10 mouse cellular contexts compared by ENCODE assay signal in the genomic region with DNA sequence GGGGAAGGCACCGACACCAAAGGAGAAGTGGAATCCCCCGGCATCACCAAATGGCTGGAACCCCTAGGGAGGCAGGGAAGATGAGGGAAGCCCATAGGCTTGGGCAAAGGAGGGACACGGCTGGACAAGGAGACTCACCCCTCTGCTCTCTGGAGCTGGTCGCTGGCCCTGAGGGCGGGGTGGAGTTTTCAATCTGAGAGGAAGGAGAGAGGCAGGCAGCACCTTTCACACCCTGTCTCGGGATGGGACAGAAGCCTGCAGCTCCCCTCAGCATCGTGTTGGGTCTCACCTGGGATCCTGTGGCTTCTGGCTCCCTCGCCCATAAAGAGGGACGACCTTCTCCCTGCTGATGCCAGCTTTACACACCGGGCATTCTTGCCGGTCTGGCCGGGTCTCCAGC. TPM values are rescaled to one million over a fixed set of nuclear protein-coding genes. Genes with fewer than 3 reads are reported as not detected.
DNase-seq lines count a peak whose midpoint lies in the region; ATAC-seq and TF ChIP-seq lines count a peak whose summit lies in the region.
"Had no signal": no experiment of that assay in that cellular context is flagged by ENCODE, and none has a peak within 500 bp of the region (broad histone marks: within the 10 kb centered on the region; RNA-seq: fewer than 3 reads in every experiment).

No protein-coding gene starts in this region.

- H3K4me3 ChIP-seq in G1E (ENCODE audit: low read depth, low read length) = peak overlapping the region; percentile 73; the same call in 1 of the 2 replicates
- H3K4me3 ChIP-seq in embryonic facial prominence, embryonic 14.5 days (ENCODE audit: low read depth, low read length) = peak overlapping the region; percentile 64; the same call in 1 of the 2 replicates
- 0 out of 2 replicates have a peak overlapping the region, but pooled peaks have one; percentile 96 for H3K4me3 ChIP-seq in limb, embryonic 12.5 days (replicated peaks)

- no peaks in the 10 kb centered on the region for H3K27me3 ChIP-seq in G1E (ENCODE audit: insufficient read depth, low read length)
- no peaks in the 10 kb centered on the region for H3K27me3 ChIP-seq in embryonic facial prominence, embryonic 14.5 days (replicated peaks; ENCODE audit: control insufficient read depth, insufficient read depth, low read length)
- H3K27me3 ChIP-seq in limb, embryonic 12.5 days = no peaks in the 10 kb centered on the region

- no peak for ATAC-seq in G1E (ENCODE audit: extremely low read depth, insufficient number of reproducible peaks, low FRiP score, poor library complexity, severe bottlenecking)
- no peak for ATAC-seq in embryonic facial prominence, embryonic 14.5 days (ENCODE audit: low read depth)
- ATAC-seq in limb, embryonic 12.5 days (ENCODE audit: insufficient number of reproducible peaks, insufficient read depth, low FRiP score, low TSS enrichment, low read depth) = no peak

- H3K36me3 ChIP-seq in G1E (replicated peaks) = peaks cover 48% of the 10 kb centered on the region
- H3K36me3 ChIP-seq in embryonic facial prominence, embryonic 14.5 days (ENCODE audit: control insufficient read depth, insufficient read depth, low read length) = peaks cover 24% of the 10 kb centered on the region
- peaks cover 26% of the 10 kb centered on the region for H3K36me3 ChIP-seq in limb, embryonic 12.5 days

- no peaks in the 10 kb centered on the region for H3K9me3 ChIP-seq in G1E (replicated peaks)
- H3K9me3 ChIP-seq in embryonic facial prominence, embryonic 14.5 days (ENCODE audit: control insufficient read depth, low read length) = no peaks in the 10 kb centered on the region
- H3K9me3 ChIP-seq in limb, embryonic 12.5 days = no peaks in the 10 kb centered on the region

- 87% methylated on average over 12 of the region's 12 CpGs for WGBS in embryonic facial prominence, embryonic 14.5 days
- 84% methylated on average over 12 of the region's 12 CpGs for WGBS in limb, embryonic 12.5 days

- H3K27ac ChIP-seq in embryonic facial prominence, embryonic 14.5 days (replicated peaks; ENCODE audit: low read depth, low read length) = no peak overlapping the region
- no peak overlapping the region for H3K27ac ChIP-seq in limb, embryonic 12.5 days

- H3K4me1 ChIP-seq in G1E (ENCODE audit: insufficient read depth, low read depth, low read length) = peaks cover 73% of the 10 kb centered on the region
- H3K4me1 ChIP-seq in embryonic facial prominence, embryonic 14.5 days (ENCODE audit: control insufficient read depth, insufficient read depth, low read length) = peaks cover 21% of the 10 kb centered on the region
- peaks cover 36% of the 10 kb centered on the region for H3K4me1 ChIP-seq in limb, embryonic 12.5 days (replicated peaks)

- TF ChIP-seq CTCF in G1E (IDR thresholded peaks at IDR 0.05; ENCODE audit: low read depth, low read length) = no peak

- H3K4me2 ChIP-seq in embryonic facial prominence, embryonic 14.5 days (ENCODE audit: low read depth, low read length) = no peak overlapping the region; the same call in 1 of the 2 replicates
- peak overlapping the region; percentile 81 for H3K4me2 ChIP-seq in limb, embryonic 12.5 days

- peak overlapping the region; percentile 76; the same call in 1 of the 2 replicates for H3K9ac ChIP-seq in embryonic facial prominence, embryonic 14.5 days (ENCODE audit: low read depth, low read length)
- H3K9ac ChIP-seq in limb, embryonic 12.5 days (replicated peaks) = no peak overlapping the region

- DNase-seq in kidney, adult 11 months = peak; percentile 20
- no peak for DNase-seq in kidney, adult 18-20 months
- DNase-seq in G1E (ENCODE audit: low spot score) = no peak
- DNase-seq in embryonic facial prominence, embryonic 14.5 days (ENCODE audit: low spot score) = no peak
- no peak for DNase-seq in gastrocnemius, adult 18-20 months (ENCODE audit: low spot score)
- no peak for DNase-seq in urinary bladder, adult 2 months (ENCODE audit: low spot score)
- no peak for DNase-seq in embryo, embryonic 10 days (ENCODE audit: low spot score)
- DNase-seq: left cerebral cortex, postnatal 4 days; spleen, adult 18-20 months had no signal

RNA-seq across cellular contexts. Expression of gene Rnf5, which starts 1.7 kb away (rescaled TPM):
- total RNA-seq in G1E (2014; fragmentation: Nextera tagmentation) = 92.0 and 103 TPM in 2 replicates
- total RNA-seq in G1E (2017) = 17.4 and 17.7 TPM in 2 replicates
- 63.3 and 70.8 TPM in 2 replicates for polyA plus RNA-seq in G1E (2012)
- 80.8 and 85.3 TPM in 2 replicates for polyA plus RNA-seq in embryonic facial prominence, embryonic 14.5 days (2014; fragmentation: Nextera tagmentation; extraction: Ambion mirVana)
- 143 and 145 TPM in 2 replicates for polyA plus RNA-seq in limb, embryonic 12.5 days (2016; fragmentation: Nextera tagmentation; extraction: Ambion mirVana)
- 10 to 100 TPM; 22.0 to 22.1 TPM for total RNA-seq in gastrocnemius, adult 18-20 months (2021)
- polyA plus RNA-seq in urinary bladder, adult 2 months (2012; rRNA removed) = 82.7 and 91.4 TPM in 2 replicates

RNA-seq across cellular contexts. Expression of gene Agpat1, which starts 2.3 kb away (rescaled TPM):
- total RNA-seq in G1E (2014; fragmentation: Nextera tagmentation) (96.3 and 96.4 TPM in 2 replicates), G1E (2017) (24.7 and 25.8 TPM in 2 replicates)
- 163 and 165 TPM in 2 replicates for polyA plus RNA-seq in G1E (2012)
- polyA plus RNA-seq in embryonic facial prominence, embryonic 14.5 days (2014; fragmentation: Nextera tagmentation; extraction: Ambion mirVana) = 54.8 and 60.5 TPM in 2 replicates
- 50.5 and 53.4 TPM in 2 replicates for polyA plus RNA-seq in limb, embryonic 12.5 days (2016; fragmentation: Nextera tagmentation; extraction: Ambion mirVana)
- 10 to 100 TPM; 81.6 to 87.7 TPM for total RNA-seq in gastrocnemius, adult 18-20 months (2021)
- 104 and 109 TPM in 2 replicates for polyA plus RNA-seq in urinary bladder, adult 2 months (2012; rRNA removed)

RNA-seq across cellular contexts. Expression of gene Ager, which starts 4.1 kb away (rescaled TPM):
- total RNA-seq in G1E (2014; fragmentation: Nextera tagmentation) (1.9 and 2.2 TPM in 2 replicates), G1E (2017) (2.1 TPM in 2 replicates)
- polyA plus RNA-seq in G1E (2012) = 5.7 and 6.5 TPM in 2 replicates
- 2.0 and 2.3 TPM in 2 replicates for polyA plus RNA-seq in embryonic facial prominence, embryonic 14.5 days (2014; fragmentation: Nextera tagmentation; extraction: Ambion mirVana)
- 2.8 and 3.5 TPM in 2 replicates for polyA plus RNA-seq in limb, embryonic 12.5 days (2016; fragmentation: Nextera tagmentation; extraction: Ambion mirVana)
- not detected for total RNA-seq in gastrocnemius, adult 18-20 months (2021)
- polyA plus RNA-seq in urinary bladder, adult 2 months (2012; rRNA removed) = 5.1 and 6.1 TPM in 2 replicates

RNA-seq across cellular contexts. Expression of gene Pbx2, which starts 10.7 kb away (rescaled TPM):
- 35.8 and 44.2 TPM in 2 replicates for total RNA-seq in G1E (2014; fragmentation: Nextera tagmentation)
- total RNA-seq in G1E (2017) = 25.1 and 39.6 TPM in 2 replicates
- polyA plus RNA-seq in G1E (2012) = 137 and 138 TPM in 2 replicates
- 11.3 and 12.2 TPM in 2 replicates for polyA plus RNA-seq in embryonic facial prominence, embryonic 14.5 days (2014; fragmentation: Nextera tagmentation; extraction: Ambion mirVana)
- 24.6 and 26.6 TPM in 2 replicates for polyA plus RNA-seq in limb, embryonic 12.5 days (2016; fragmentation: Nextera tagmentation; extraction: Ambion mirVana)
- 10 to 100 TPM; 12.0 to 12.2 TPM for total RNA-seq in gastrocnemius, adult 18-20 months (2021)
- polyA plus RNA-seq in urinary bladder, adult 2 months (2012; rRNA removed) = 55.2 and 58.1 TPM in 2 replicates

RNA-seq across cellular contexts. Expression of gene Gpsm3, which starts 12.2 kb away (rescaled TPM):
- total RNA-seq in G1E (2014; fragmentation: Nextera tagmentation) (86.3 and 99.5 TPM in 2 replicates), G1E (2017) (33.7 and 43.2 TPM in 2 replicates)
- 399 and 473 TPM in 2 replicates for polyA plus RNA-seq in G1E (2012)
- polyA plus RNA-seq in embryonic facial prominence, embryonic 14.5 days (2014; fragmentation: Nextera tagmentation; extraction: Ambion mirVana) = 7.5 and 8.7 TPM in 2 replicates
- polyA plus RNA-seq in limb, embryonic 12.5 days (2016; fragmentation: Nextera tagmentation; extraction: Ambion mirVana) = 2.6 and 3.8 TPM in 2 replicates
- total RNA-seq in gastrocnemius, adult 18-20 months (2021) = 1 to 10 TPM; 1.2 to 1.5 TPM
- 9.5 and 12.6 TPM in 2 replicates for polyA plus RNA-seq in urinary bladder, adult 2 months (2012; rRNA removed)
